Mouse (Mus musculus) ES-Bruce4 (cell line): ENCODE data around the gene Kcnmb2. TPM values are rescaled to one million over a fixed set of nuclear protein-coding genes. Genes with fewer than 3 reads are reported as not detected.

Experiments used
- H3K27ac ChIP-seq: 2 replicates; pipeline ENCODE4 v1.5.1; 2012; ENCODE audit warnings: low read length, inconsistent platforms; ENCODE audit not compliant: insufficient read depth
- H3K27me3 ChIP-seq: 2 replicates; pipeline ENCODE4 v1.6.1; 2012; ENCODE audit warnings: mild to moderate bottlenecking, low read length, inconsistent platforms; ENCODE audit not compliant: control insufficient read depth, poor library complexity, insufficient read depth, severe bottlenecking
- H3K36me3 ChIP-seq: 2 replicates; pipeline ENCODE4 v1.6.1; 2012; ENCODE audit warnings: inconsistent platforms, mild to moderate bottlenecking, low read length, moderate library complexity; ENCODE audit not compliant: control insufficient read depth, poor library complexity, insufficient read depth, severe bottlenecking
- H3K4me1 ChIP-seq: one replicate; pipeline ENCODE4 v1.8.1; 2011; ENCODE audit warnings: low read length; ENCODE audit not compliant: control insufficient read depth, insufficient read depth
- H3K4me3 ChIP-seq: 2 replicates; pipeline ENCODE4 v1.5.1; 2011; ENCODE audit warnings: low read depth, mild to moderate bottlenecking, low read length
- H3K9ac ChIP-seq: 2 replicates; pipeline ENCODE4 v1.6.1; 2012; ENCODE audit warnings: low read depth, mild to moderate bottlenecking, inconsistent platforms; ENCODE audit not compliant: poor library complexity, severe bottlenecking
- H3K9me3 ChIP-seq: replicated peaks from 2 replicates; pipeline ENCODE4 v1.6.1; 2012; ENCODE audit warnings: mild to moderate bottlenecking, low read length, inconsistent platforms; ENCODE audit not compliant: control insufficient read depth, poor library complexity, insufficient read depth, severe bottlenecking
- CTCF ChIP-seq: IDR thresholded peaks from one replicate; pipeline ENCODE4 v1.8.1; 2011; ENCODE audit warnings: low read depth, low read length
- EP300 ChIP-seq: IDR thresholded peaks from 2 replicates; pipeline ENCODE4 v1.6.1; 2011; ENCODE audit warnings: low read depth, low read length; ENCODE audit not compliant: insufficient read depth
- POLR2A ChIP-seq: IDR thresholded peaks from one replicate; pipeline ENCODE4 v1.8.1; 2011; ENCODE audit warnings: low read length; ENCODE audit not compliant: insufficient read depth
- polyA plus RNA-seq: library from polyadenylated mRNA; stranded (reverse); fragments of >200 nt; gene quantifications from 2 replicates; pipeline ENCODE4 v1.2.4, GENCODE M21; 2011; ENCODE audit warnings: low read depth; ENCODE audit not compliant: missing spikeins, insufficient read depth, insufficient read length

Gene Kcnmb2
- polyA plus RNA-seq = not detected in 2 replicates

DNA sequence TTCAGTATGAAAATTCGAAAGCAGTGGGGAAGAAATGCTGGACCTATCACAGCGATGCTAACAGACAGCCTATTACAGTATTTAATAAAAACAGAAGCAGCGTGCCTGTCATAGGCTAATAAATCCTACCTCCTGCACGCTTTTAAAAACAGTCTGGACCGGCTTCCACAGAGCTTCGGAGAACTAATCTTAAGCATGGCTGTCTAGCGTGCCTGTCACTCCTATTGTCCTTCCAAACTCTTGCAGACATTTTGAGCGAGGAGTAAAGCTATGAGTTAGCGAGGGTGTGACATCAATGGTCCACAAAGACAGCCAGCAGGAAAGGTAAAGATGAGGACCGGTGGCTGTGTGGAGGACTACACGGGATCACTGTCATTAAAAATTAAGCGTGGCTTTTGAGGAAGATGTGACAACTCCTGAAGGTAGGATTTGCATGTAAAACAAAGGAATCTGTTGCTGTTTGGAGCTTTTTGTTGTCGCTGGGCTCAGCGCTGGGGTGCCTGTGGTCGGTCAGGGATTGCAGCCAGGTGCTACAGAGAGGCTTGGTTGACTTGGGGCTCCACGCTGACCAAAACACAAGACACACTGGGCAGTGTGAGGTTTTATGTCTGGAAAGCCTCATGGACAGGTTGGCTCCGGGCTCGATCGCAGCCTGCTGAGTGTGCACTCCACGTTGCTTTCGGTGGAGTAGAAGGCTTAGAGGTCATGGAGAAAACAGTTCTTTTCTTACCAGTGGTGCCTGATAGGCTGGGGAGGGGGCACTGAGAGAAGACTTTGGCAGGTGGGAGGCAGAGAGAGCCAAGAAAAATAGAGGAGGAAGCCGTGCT is at the start of gene Kcnmb2:
Gene Kcnmb2 (plus strand): TSS at position 4 of the 827 bp plus-strand sequence.
- Histone ChIP-seq H3K4me1 (no peaks in the 10 kb centered on the region), H3K27me3 (0 out of 2 replicates have a peak, but pooled peaks cover 2% of the 10 kb centered on the region), H3K9me3 (no peaks in the 10 kb centered on the region), H3K9ac (no peak within 1 kb of the TSS), H3K36me3 (no peaks in the 10 kb centered on the region), H3K27ac (no peak within 1 kb of the TSS), H3K4me3 (no peak within 1 kb of the TSS)
- no peak for TF ChIP-seq EP300

- H3K9ac ChIP-seq = no peak overlapping the region
- H3K4me3 ChIP-seq = no peak overlapping the region
- no peaks in the 10 kb centered on the region for H3K9me3 ChIP-seq
- no peak for TF ChIP-seq EP300
- no peak for TF ChIP-seq POLR2A
- TF ChIP-seq CTCF = no peak
- no peaks in the 10 kb centered on the region for H3K36me3 ChIP-seq
- H3K4me1 ChIP-seq = no peaks in the 10 kb centered on the region
- no peaks in the 10 kb centered on the region for H3K27me3 ChIP-seq
- H3K27ac ChIP-seq = no peak overlapping the region
Measured at GRCm38 (mm10) chr3:31863522-31863921, 38.8 kb upstream of the Kcnmb2 start.

DNA sequence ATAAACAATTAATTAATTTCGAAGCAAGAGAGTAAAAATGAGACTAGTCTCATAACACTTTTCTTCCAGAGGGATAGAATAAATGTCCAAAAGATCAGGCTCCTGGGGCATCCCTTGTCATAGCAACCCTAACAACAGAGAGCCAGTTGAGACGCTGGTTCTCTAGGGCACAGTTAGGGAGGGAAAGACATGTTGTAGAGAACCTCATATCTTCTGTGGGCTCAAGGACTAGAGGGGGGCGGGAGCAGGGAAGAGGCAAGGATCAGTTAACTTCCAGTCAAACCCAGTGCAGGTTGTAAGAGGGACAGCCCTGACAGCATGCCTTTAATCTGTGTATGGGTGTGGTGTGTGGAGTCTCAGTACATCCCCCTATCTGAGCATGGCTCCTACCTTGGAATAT is 38.2 kb upstream of the Kcnmb2 start:
- Histone ChIP-seq H3K4me3 (no peak overlapping the region), H3K4me1 (no peaks in the 10 kb centered on the region), H3K27ac (no peak overlapping the region), H3K9me3 (no peaks in the 10 kb centered on the region), H3K27me3 (no peaks in the 10 kb centered on the region), H3K36me3 (no peaks in the 10 kb centered on the region), H3K9ac (no peak overlapping the region)
- TF ChIP-seq POLR2A (no peak), EP300 (no peak), CTCF (no peak)

DNA sequence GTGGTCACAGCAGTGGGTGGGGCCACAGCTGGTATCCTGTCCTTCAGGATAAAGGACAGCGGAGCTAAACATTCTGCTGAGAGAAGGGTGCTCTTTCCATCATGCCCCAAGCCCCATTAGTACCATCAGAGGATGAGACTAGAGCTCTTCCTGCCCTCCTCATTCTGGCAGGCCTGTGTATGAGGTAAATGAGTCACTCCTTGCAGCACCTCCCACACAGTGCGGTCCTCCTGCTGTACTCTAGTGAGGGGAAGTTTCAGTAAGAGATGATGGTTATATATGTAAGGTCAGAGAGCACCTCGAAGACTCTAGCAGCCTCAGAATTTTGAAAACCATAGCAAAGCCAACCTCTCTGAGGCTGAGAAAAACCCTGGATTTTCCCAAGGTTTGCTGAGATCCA is 30.8 kb upstream of the Kcnmb2 start:
- Histone ChIP-seq H3K9ac (no peak overlapping the region), H3K36me3 (no peaks in the 10 kb centered on the region), H3K9me3 (no peaks in the 10 kb centered on the region), H3K4me3 (no peak overlapping the region), H3K4me1 (no peaks in the 10 kb centered on the region), H3K27me3 (no peaks in the 10 kb centered on the region), H3K27ac (no peak overlapping the region)
- TF ChIP-seq EP300 = no peak
- TF ChIP-seq POLR2A = no peak
- no peak for TF ChIP-seq CTCF

DNA sequence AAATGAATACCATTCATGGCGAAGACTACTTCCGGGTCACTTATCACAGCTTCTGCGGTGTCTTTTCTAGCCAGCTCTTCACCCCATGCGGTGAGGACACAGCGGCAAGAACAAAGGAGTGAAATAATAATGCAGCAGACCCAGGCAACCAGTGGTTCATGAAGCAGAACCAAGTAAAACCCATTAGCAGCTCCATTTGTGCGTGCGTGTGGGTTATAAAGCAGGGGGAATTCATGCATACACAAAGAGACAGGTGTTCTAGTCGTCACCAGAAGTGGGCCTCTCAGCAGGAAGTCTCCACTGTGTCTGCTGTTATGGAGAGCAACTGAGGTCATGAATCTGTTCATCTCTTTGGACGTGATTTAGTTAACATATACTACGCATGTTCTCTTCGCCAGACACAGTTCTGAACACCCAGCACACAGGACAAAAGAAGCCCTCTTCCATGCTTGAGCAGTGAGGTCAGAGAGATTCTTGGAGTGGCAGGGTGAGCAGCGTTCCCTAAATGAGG is 19.6 kb upstream of the Kcnmb2 start:
- no peak for TF ChIP-seq POLR2A
- TF ChIP-seq EP300 = no peak
- TF ChIP-seq CTCF = no peak
- H3K9ac ChIP-seq = no peak overlapping the region
- no peak overlapping the region for H3K27ac ChIP-seq
- H3K4me1 ChIP-seq = no peaks in the 10 kb centered on the region
- H3K27me3 ChIP-seq = no peaks in the 10 kb centered on the region
- no peaks in the 10 kb centered on the region; the same call in 1 of the 2 replicates for H3K9me3 ChIP-seq
- H3K36me3 ChIP-seq = no peaks in the 10 kb centered on the region
- no peak overlapping the region for H3K4me3 ChIP-seq

DNA sequence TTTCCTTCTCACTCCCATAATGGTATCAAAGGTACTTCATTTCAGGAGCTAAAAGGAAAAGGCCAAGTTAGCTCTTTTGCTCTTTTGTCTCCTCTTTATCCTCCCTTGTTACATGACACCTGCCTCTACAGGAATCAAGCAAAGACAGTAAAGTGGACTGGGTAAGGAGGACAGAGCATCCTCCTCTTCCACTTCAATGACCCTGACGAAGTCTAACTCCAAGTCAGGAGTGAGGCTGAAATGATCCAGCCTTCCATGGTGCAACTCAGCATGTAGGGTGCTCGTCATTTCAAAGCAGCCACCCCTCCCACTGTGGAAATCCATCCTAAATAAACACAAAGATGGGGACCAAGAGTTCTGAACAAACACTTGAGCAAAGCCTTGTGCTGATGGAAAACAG is 9.7 kb upstream of the Kcnmb2 start:
- no peak for TF ChIP-seq CTCF
- no peak for TF ChIP-seq EP300
- no peak for TF ChIP-seq POLR2A
- Histone ChIP-seq H3K36me3 (no peaks in the 10 kb centered on the region), H3K27ac (no peak overlapping the region)

More for the DNA sequence above, 9.7 kb upstream of the Kcnmb2 start:
- H3K9ac ChIP-seq = no peak overlapping the region
- no peaks in the 10 kb centered on the region for H3K4me1 ChIP-seq
- H3K27me3 ChIP-seq = no peaks in the 10 kb centered on the region
- H3K4me3 ChIP-seq = no peak overlapping the region
- H3K9me3 ChIP-seq = no peaks in the 10 kb centered on the region
